Mouse (Mus musculus) ES-Bruce4 (cell line): ENCODE measurements around the gene Birc6. TPM values are rescaled to one million over a fixed set of nuclear protein-coding genes. Genes with fewer than 3 reads are reported as not detected.

Experiments
- H3K27ac ChIP-seq: 2 replicates; pipeline ENCODE4 v1.5.1; 2012; ENCODE audit warnings: low read length, inconsistent platforms; ENCODE audit not compliant: insufficient read depth
- H3K27me3 ChIP-seq: 2 replicates; pipeline ENCODE4 v1.6.1; 2012; ENCODE audit warnings: mild to moderate bottlenecking, low read length, inconsistent platforms; ENCODE audit not compliant: control insufficient read depth, poor library complexity, insufficient read depth, severe bottlenecking
- H3K36me3 ChIP-seq: 2 replicates; pipeline ENCODE4 v1.6.1; 2012; ENCODE audit warnings: inconsistent platforms, mild to moderate bottlenecking, low read length, moderate library complexity; ENCODE audit not compliant: control insufficient read depth, poor library complexity, insufficient read depth, severe bottlenecking
- H3K4me1 ChIP-seq: one replicate; pipeline ENCODE4 v1.8.1; 2011; ENCODE audit warnings: low read length; ENCODE audit not compliant: control insufficient read depth, insufficient read depth
- H3K4me3 ChIP-seq: 2 replicates; pipeline ENCODE4 v1.5.1; 2011; ENCODE audit warnings: low read depth, mild to moderate bottlenecking, low read length
- H3K9ac ChIP-seq: 2 replicates; pipeline ENCODE4 v1.6.1; 2012; ENCODE audit warnings: low read depth, mild to moderate bottlenecking, inconsistent platforms; ENCODE audit not compliant: poor library complexity, severe bottlenecking
- H3K9me3 ChIP-seq: replicated peaks from 2 replicates; pipeline ENCODE4 v1.6.1; 2012; ENCODE audit warnings: mild to moderate bottlenecking, low read length, inconsistent platforms; ENCODE audit not compliant: control insufficient read depth, poor library complexity, insufficient read depth, severe bottlenecking
- CTCF ChIP-seq: IDR thresholded peaks from one replicate; pipeline ENCODE4 v1.8.1; 2011; ENCODE audit warnings: low read depth, low read length
- EP300 ChIP-seq: IDR thresholded peaks from 2 replicates; pipeline ENCODE4 v1.6.1; 2011; ENCODE audit warnings: low read depth, low read length; ENCODE audit not compliant: insufficient read depth
- POLR2A ChIP-seq: IDR thresholded peaks from one replicate; pipeline ENCODE4 v1.8.1; 2011; ENCODE audit warnings: low read length; ENCODE audit not compliant: insufficient read depth
- polyA plus RNA-seq: library from polyadenylated mRNA; stranded (reverse); fragments of >200 nt; gene quantifications from 2 replicates; pipeline ENCODE4 v1.2.4, GENCODE M21; 2011; ENCODE audit warnings: low read depth; ENCODE audit not compliant: missing spikeins, insufficient read depth, insufficient read length

Birc6 gene
- polyA plus RNA-seq, 1 experiment: 132 TPM

- no peaks in the 10 kb centered on the region for H3K4me1 ChIP-seq
- H3K4me3 ChIP-seq: no peak overlapping the region
- H3K9ac ChIP-seq: no peak overlapping the region
- H3K27me3 ChIP-seq: no peaks in the 10 kb centered on the region
- no peaks in the 10 kb centered on the region for H3K9me3 ChIP-seq
- H3K36me3 ChIP-seq: 0 out of 2 replicates have a peak, but pooled peaks cover 2% of the 10 kb centered on the region
- H3K27ac ChIP-seq: no peak overlapping the region
- TF ChIP-seq CTCF: no peak
- TF ChIP-seq POLR2A: no peak
- no peak for TF ChIP-seq EP300
Measured at GRCm38 (mm10) chr17:74715724-74716123, 187.6 kb downstream of the Birc6 start.

DNA sequence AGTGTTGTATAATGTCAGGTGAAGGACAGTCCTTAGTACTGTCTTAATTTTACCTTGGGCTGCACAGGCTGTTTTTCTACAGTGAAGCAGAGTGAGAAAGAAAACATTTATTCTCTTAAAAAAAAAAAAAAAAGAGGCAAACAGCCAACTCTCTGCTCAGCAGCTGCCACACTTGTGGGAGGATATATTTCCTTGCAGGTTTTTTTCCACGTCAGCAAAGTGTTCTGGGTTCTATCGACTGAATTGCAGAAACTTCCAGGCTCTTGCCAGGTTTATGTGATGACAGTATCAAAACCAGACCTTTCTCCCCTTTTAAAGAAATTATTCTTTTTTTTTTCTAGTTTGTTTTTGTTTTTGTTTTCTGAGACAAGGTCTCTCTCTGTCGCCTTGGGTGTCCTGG is 188.5 kb downstream of the Birc6 start:
- Histone ChIP-seq H3K9me3 (no peaks in the 10 kb centered on the region), H3K4me1 (no peaks in the 10 kb centered on the region), H3K36me3 (0 out of 2 replicates have a peak, but pooled peaks cover 2% of the 10 kb centered on the region), H3K4me3 (no peak overlapping the region), H3K27ac (no peak overlapping the region), H3K9ac (peak overlapping the region; percentile 69; the same call in 1 of the 2 replicates), H3K27me3 (no peaks in the 10 kb centered on the region)
- TF ChIP-seq POLR2A (no peak), CTCF (no peak), EP300 (no peak)

DNA sequence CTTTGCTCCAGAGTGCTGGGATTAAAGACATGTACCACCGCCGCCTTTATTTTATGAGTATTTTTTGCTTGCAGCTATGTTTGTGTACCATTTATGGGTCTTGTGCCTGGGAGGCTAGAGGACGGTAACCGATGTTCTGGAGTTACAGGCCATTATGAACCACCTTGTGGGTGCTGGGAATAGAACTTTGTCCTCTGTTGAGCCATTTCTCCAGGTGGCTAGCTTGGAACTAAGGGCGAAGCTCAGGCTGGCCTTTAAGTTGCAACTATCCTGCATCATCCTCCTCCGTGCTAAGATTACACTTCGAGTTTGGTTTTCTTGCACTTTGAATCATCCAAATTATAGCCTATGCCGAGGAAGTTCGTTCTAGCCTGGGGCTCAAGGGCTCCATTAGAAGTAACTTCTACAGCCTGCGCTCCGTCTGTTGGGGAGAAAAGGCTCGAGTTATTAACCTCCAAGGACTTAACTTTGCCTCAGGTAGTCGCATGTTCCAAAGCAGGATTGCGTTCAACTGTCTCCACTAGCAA is 189.1 kb downstream of the Birc6 start:
- peak overlapping the region; percentile 69 for H3K9ac ChIP-seq
- peak overlapping the region; percentile 91 for H3K4me3 ChIP-seq
- no peaks in the 10 kb centered on the region for H3K4me1 ChIP-seq
- H3K36me3 ChIP-seq: 0 out of 2 replicates have a peak, but pooled peaks cover 5% of the 10 kb centered on the region
- no peaks in the 10 kb centered on the region for H3K9me3 ChIP-seq
- no peaks in the 10 kb centered on the region for H3K27me3 ChIP-seq
- TF ChIP-seq EP300: no peak
- no peak for TF ChIP-seq CTCF
- TF ChIP-seq POLR2A: no peak
- no peak overlapping the region for H3K27ac ChIP-seq

DNA sequence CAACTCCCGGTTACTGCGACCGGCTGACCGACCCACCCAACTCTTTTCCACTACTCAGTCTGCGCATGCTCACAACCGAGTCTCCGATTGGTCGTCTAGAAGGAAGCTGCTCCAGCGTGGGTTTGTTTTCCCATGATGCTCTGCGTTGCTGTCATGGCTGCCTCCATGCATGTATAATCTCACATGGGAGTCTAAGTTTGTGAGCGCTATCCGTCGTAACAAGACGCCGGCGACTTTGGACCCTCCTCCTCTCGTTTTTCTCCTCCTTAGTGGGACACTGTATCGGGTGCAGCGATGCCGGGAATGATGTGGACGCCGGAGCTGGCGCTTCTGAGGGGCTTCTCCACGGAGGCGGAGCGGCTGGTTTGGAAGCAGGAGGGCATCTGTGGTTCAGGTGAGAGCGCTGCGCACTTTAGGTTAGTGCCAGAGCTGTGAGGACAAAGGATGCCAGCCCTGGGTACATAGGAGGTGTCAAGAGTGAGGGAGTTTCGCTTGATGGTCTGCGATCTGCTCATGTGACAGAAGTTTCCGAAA is 189.6 kb downstream of the Birc6 start, which contains the start of gene Ttc27:
Gene Ttc27 (plus strand): TSS at position 115 of the 534 bp plus-strand sequence.
- Histone ChIP-seq H3K27me3 (no peaks in the 10 kb centered on the region), H3K4me3 (peak within 1 kb of the TSS; percentile 99), H3K4me1 (no peaks in the 10 kb centered on the region), H3K9me3 (no peaks in the 10 kb centered on the region), H3K36me3 (0 out of 2 replicates have a peak, but pooled peaks cover 6% of the 10 kb centered on the region), H3K9ac (peak within 1 kb of the TSS; percentile 69), H3K27ac (no peak within 1 kb of the TSS)
- peak; percentile 85 for TF ChIP-seq POLR2A
- TF ChIP-seq CTCF: no peak
- TF ChIP-seq EP300: no peak

- H3K27me3 ChIP-seq: no peaks in the 10 kb centered on the region
- no peak for TF ChIP-seq EP300
- TF ChIP-seq CTCF: peak; percentile 6
- H3K9ac ChIP-seq: no peak overlapping the region
- no peak overlapping the region for H3K4me3 ChIP-seq
- H3K36me3 ChIP-seq: peaks cover 2% of the 10 kb centered on the region; the same call in 1 of the 2 replicates
- H3K4me1 ChIP-seq: no peaks in the 10 kb centered on the region
- H3K9me3 ChIP-seq: no peaks in the 10 kb centered on the region
- H3K27ac ChIP-seq: no peak overlapping the region
Measured at GRCm38 (mm10) chr17:74732872-74733271, 204.8 kb downstream of the Birc6 start.

- TF ChIP-seq EP300: no peak
- no peak for TF ChIP-seq CTCF
- TF ChIP-seq POLR2A: no peak
- Histone ChIP-seq H3K36me3 (no peaks in the 10 kb centered on the region), H3K4me3 (no peak overlapping the region), H3K4me1 (no peaks in the 10 kb centered on the region), H3K9me3 (no peaks in the 10 kb centered on the region), H3K9ac (no peak overlapping the region), H3K27me3 (no peaks in the 10 kb centered on the region), H3K27ac (no peak overlapping the region)
Measured at GRCm38 (mm10) chr17:74735392-74735791, 207.3 kb downstream of the Birc6 start.
